Mouse (Mus musculus): ENCODE data around the gene Palmd. TPM values are rescaled to one million over a fixed set of nuclear protein-coding genes. Genes with fewer than 3 reads are reported as not detected.

The Palmd gene
- total RNA-seq, 1 experiment from 2014 or later: 61.6 TPM

DNA sequence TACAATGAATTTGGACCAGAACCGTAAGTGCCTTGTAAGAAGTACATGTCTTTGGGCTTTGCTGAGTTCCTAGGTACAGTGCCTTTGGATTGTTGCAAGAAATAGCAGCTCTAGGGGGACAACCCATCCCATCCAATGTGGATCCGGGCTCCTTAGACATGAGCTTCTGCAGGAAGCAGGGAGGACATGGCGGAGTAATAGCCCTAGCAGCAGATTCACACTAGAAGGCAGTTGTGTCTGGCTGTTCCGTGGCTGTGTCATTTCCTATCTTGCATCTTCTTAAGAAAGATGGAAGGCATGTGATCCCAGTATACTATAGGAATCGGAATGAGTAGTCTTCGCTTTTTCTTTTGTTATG is 76.6 kb downstream of the Palmd start:
- DNase-seq: no peak

DNA sequence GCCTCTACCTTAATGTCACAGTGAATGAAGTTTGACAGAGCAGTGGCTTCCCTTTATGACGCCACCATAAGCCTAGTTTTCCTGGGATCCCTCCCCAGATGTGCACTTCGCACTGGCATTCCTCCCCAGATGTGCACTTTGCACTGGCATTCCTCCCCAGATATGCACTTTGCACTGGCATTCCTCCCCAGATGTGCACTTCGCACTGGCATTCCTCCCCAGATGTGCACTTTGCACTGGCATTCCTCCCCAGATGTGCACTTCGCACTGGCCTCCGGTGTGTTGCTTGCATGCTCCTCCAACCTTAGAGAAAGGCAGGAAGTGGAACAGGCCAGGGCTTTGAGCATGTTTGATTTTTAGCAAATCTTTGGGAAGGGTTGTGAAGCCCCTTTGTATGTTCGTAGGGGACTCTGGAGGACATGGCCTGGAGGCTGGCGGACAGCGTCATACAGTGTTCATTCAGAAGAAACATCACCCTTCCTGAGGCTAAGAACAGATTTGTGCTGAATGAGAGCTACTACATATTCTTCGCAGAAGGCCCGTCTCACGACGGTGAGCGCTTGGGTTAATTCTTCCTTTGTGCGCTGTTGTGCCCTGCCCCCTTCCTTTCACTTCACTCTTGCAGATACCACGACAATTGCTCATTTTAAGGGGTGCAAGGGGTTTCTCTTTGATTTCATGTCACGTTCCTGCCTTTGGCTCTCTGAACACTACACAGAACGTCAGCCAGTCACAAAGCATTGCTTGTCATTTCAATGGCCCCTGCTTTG is 77.2 kb downstream of the Palmd start:
- no peak for DNase-seq

DNA sequence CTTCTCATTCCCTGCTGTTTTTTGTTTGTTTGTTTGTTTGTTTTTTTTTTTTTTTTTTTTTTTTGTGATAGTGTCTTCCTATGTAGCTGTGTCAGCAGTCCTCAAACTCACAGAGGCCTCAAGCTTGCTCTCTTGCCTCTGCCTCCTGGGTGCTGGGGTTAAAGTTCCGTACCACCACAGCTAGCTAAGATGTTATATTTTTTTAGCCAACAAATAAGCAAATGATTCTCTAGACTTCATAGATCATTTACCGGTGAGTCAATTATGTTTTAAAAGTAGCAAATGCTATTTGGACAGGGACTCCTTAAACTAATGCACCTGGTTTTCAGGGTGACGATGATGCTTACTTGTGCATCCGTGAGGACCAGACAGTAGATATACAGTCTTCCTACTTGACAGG is 78.2 kb downstream of the Palmd start:
- no peak for DNase-seq

DNA sequence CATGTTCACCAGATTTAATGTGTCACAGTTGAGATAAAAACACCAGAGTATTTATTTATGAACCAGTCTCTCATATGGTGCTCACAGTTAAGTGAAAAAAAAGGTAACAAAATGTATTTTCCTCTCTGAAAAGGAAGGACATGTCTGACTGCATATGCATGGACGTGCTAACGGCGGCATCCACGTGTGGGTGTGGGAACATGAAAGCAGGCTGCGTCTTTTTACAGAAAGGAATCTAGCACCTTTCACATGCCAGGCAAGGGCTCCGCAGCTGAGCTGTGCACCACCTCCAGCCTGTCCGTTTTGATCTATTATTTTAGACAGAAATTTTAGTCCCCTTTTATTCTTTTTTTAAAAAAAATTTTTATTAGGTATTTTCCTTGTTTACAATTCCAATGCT is 79.4 kb downstream of the Palmd start:
- DNase-seq: no peak

DNA sequence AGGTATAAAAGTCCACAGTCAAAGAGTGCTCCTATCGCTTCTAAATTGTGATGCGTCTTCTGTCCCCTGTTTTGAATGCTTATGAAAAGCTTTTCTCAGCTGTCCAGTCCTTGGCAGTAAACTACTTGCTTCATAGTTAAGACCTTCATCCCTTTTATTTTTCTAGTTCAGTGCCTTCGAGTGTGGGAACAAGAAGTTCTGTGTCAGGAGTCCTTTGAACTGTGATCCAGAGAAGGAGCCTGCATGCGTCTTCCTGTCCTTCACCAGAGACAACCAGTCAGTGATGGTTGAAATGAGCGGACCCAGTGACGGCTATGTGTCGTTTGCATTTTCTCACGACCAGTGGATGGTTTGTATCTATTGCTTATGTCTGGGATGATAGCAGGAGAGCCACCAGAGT is 83.8 kb downstream of the Palmd start:
- DNase-seq: no peak

DNA sequence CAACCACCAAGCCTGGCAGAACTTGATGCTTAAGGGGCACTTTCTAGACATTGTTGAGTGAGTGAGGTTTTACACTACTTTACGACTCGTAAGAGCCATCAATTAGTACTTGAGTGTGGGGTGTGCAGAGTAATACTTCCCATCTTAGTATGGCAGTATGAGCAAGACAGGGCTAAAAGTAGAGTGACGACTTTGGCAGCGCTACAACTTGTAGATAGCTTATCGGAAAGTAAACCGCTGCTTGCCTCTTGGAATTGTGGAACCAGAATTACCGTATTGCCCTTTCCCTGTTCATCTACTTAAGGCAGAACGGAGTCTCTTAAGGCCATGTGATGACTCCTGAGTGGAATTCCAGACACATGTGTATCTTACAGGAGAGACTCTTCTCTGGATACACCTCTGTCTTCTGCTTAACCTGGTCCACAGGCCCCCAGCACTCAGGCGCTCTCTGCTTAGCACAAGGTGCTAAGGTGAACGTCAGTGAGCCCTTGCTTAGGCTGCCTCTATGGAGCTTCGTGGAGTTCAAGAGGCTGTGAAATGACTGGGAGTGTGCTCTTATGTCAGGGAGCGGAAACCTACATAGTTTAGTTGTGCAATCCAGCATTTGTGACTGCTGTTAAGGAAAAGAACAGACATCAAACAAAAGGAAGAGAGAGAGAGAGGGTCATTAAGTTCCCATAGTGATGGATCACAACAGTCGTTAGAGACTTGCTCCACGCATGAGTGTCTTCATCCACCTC is 86.4 kb downstream of the Palmd start:
- no peak for DNase-seq

DNA sequence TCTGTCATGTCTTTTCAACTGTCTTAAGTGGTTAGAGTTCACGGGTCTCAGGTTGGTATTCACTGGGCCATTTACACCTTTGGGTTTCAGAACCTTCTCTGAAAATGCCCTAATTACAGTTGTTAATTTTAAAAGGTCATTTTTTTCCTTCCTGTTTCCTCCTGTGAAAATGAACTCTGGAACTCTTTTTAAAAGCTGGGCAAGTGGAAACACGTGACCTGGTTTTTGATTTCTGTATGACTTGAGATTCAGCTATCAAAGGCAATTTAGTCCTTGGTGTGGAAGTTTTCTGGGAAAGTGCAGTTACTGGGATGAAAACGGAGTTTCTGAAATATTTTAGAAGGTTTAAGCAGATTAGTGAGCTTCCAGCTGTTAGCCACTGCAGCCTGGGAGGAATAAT is 98.4 kb downstream of the Palmd start:
- DNase-seq: no peak

Other genes starting within 250 kb of the Palmd start
- gene Agl, start 160.8 kb downstream of the Palmd start, total RNA-seq (2021): 43.6 and 46.4 TPM in 2 replicates
- gene Frrs1, start 109.5 kb downstream of the Palmd start, total RNA-seq (2021): 14.3 and 21.6 TPM in 2 replicates
- gene 4930455H04Rik, start 720 bp downstream of the Palmd start, total RNA-seq (2021): not detected in 2 replicates

Measured in adrenal gland, postnatal 14 days (tissue).